Mouse (Mus musculus): ENCODE measurements around the gene Sdk2.

GRCm38 (mm10) chr11:113811546-113812339, 255.1 kb downstream of the Sdk2 start:
- TF ChIP-seq POLR2A (IDR thresholded peaks at IDR 0.05; ENCODE audit: low read depth, low read length) (no peak), CTCF (IDR thresholded peaks at IDR 0.05; ENCODE audit: extremely low read depth, insufficient read depth, insufficient read length, insufficient replicate concordance) (no peak)
